Mouse (Mus musculus) bone marrow macrophage, adult 2 months (primary cell): ENCODE measurements at regions not wholly inside any gene's neighbourhood (a gene's known extent, or its start where the extent isn't known, plus 50 kb on each side); places are given as distances from the start of the nearest gene placed in this dataset.

Experiments
- H3K27ac ChIP-seq: 2 replicates; pipeline ENCODE4 v1.5.1; 2012; ENCODE audit warnings: low read depth, low read length; ENCODE audit not compliant: insufficient read depth
- H3K4me1 ChIP-seq: 2 replicates; pipeline ENCODE4 v1.6.1; 2012; ENCODE audit warnings: low read length; ENCODE audit not compliant: control insufficient read depth, insufficient read depth
- H3K4me3 ChIP-seq: 2 replicates; pipeline ENCODE4 v1.5.1; 2012; ENCODE audit warnings: mild to moderate bottlenecking, low read length, moderate library complexity; ENCODE audit not compliant: insufficient read depth
- CTCF ChIP-seq: IDR thresholded peaks from 2 replicates; pipeline ENCODE4 v1.5.1; 2012; ENCODE audit warnings: low read depth, mild to moderate bottlenecking, low read length, moderate library complexity
- POLR2A ChIP-seq: IDR thresholded peaks from 2 replicates; pipeline ENCODE4 v1.6.1; 2012; ENCODE audit warnings: mild to moderate bottlenecking, low read depth, low read length, borderline replicate concordance

DNA sequence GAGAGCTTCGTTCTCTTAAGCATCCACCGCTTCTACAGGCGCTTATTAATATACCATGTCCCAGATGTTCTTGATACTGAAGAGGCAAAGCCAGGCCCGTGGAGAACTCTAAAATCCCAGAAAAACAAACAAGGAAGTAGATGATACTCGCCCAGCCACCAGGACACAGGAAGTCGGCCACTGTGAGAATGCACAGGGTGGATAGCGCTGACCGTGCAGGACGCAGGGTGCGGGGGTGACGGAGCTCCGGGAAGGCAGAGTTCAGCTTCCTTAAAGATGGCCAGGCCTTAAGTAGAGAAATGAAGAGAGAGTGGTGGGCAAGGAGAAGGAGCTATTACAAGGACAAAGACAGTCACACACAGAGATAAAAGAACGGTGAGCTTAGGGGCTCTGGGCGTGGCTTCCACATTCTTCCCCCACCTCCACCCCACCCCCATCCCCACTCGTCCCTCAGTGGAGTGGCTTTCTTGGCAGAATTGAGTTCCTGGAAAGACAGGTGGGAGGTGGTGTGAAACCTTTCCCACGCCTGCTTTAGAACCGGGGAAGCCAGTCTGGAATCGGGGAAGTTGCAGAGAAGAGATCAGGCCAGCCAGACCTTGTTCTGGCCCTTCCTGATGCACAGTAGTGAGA lies 123.1 kb upstream of the Klf3 start:
- Histone ChIP-seq H3K4me1 (peaks cover 45% of the 10 kb centered on the region), H3K4me3 (no peak overlapping the region), H3K27ac (peak overlapping the region; percentile 64)
- TF ChIP-seq POLR2A (no peak), CTCF (no peak)

DNA sequence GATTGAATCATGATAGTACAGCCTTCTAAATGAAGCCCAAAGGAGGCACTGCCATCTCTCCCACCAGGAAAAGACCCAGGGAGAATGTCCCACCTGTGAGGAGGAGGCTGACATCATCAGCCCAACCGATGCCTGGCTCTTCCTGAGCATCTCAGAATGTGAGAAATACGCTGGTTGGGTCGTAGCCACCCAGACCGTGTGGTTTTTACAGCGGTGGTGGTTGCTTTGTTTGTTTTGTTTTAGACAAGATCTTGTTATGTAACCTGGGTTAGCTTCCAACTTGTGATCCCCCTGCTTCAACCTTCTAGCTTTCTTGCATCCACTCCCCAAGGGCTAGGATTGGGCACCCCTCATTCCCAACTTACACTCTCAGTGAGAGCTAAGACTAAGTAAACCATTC lies 122.0 kb upstream of the Klf3 start:
- TF ChIP-seq CTCF, result no peak
- no peak for TF ChIP-seq POLR2A
- H3K4me1 ChIP-seq, result peaks cover 36% of the 10 kb centered on the region
- no peak overlapping the region for H3K4me3 ChIP-seq
- no peak overlapping the region for H3K27ac ChIP-seq

DNA sequence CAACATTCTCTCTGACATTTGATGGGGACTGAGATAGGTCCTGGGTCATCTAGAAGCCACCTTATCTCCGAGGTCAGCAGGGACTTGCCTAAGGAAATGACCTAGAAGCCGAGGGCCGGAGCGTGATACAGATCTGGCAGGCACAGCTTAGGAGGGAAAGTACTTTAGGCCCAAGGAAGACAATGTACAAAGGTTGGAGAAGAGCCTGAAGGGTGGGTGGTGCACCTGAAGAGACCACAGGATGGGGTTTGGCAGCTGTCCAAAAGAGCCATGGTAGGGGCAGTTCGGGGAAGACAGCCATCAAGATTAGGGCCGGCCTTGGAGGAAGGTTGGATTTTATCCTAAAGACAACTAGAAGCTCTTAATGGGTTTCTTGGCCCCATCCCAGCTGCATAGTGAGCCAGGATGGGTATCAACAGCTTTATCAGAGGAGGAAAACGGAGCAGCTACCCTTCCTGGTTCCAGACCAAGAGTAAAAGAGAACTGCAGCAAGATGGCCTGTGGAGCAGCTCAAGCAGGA lies 120.8 kb upstream of the Klf3 start:
- TF ChIP-seq CTCF (no peak), POLR2A (no peak)
- peaks cover 32% of the 10 kb centered on the region for H3K4me1 ChIP-seq
- H3K4me3 ChIP-seq, result no peak overlapping the region
- no peak overlapping the region for H3K27ac ChIP-seq

DNA sequence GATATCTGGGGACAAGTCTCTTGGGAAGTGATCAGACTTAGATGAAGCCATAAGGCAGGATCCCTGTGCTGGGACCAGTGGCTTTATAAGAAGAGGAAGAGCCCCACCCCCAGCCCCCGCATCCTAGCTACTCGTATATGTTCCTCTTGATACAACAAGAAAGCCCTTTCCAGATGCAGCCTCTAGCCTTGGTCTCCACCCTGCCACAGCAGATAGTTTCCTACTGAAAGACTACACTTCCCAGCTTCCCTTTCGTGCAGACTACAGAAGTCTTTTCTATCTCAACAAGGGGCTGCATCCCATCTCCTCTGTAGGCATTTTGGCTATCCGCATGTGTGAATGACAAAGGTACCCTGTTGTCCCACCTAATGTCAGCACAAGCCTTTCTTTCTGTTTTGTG lies 119.8 kb upstream of the Klf3 start:
- TF ChIP-seq CTCF (no peak), POLR2A (no peak)
- H3K4me1 ChIP-seq, result peaks cover 23% of the 10 kb centered on the region
- no peak overlapping the region for H3K27ac ChIP-seq
- no peak overlapping the region for H3K4me3 ChIP-seq

DNA sequence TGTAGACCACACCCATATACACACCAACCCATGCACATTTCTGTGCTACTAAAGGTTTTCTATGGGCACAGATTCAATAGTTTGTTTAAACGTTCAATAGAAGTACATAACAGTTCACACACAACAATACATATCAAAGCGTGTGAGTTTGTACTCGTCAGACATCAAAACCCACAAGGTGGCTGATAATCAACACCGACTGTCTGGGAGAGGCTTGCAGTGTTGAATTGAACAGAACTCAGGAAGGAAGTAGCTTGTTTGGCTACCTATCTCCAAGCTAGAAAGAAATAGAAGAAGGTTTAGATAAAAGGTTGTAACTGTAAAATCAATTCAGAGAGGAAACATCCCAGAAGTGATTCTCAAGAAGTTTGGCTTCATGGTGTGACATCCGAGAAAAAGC lies 118.9 kb upstream of the Klf3 start:
- Histone ChIP-seq H3K4me1 (peaks cover 18% of the 10 kb centered on the region), H3K27ac (no peak overlapping the region), H3K4me3 (no peak overlapping the region)
- no peak for TF ChIP-seq CTCF
- no peak for TF ChIP-seq POLR2A

DNA sequence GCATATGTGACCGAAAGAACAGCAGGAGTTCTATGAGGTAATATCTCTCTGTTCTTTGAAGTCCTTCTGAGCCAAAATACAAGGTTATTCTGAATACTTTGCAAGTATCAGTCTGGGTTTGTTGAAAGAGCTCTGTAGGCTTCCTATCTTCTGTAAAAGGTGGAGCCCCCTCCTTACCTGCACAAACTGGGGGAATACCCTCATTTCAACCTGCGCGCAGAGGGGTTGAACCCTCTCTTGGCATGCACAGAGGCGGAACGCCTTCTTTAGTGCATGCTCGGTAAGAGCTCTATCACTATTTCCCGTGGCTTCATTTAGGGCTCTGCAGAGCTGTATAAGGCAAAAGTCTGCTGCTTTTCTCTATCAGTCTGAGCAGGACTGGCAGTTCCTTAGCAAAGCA lies 113.0 kb upstream of the Klf3 start:
- no peak overlapping the region for H3K4me3 ChIP-seq
- no peak overlapping the region for H3K27ac ChIP-seq
- no peak for TF ChIP-seq POLR2A
- TF ChIP-seq CTCF, result no peak
- no peaks in the 10 kb centered on the region for H3K4me1 ChIP-seq

DNA sequence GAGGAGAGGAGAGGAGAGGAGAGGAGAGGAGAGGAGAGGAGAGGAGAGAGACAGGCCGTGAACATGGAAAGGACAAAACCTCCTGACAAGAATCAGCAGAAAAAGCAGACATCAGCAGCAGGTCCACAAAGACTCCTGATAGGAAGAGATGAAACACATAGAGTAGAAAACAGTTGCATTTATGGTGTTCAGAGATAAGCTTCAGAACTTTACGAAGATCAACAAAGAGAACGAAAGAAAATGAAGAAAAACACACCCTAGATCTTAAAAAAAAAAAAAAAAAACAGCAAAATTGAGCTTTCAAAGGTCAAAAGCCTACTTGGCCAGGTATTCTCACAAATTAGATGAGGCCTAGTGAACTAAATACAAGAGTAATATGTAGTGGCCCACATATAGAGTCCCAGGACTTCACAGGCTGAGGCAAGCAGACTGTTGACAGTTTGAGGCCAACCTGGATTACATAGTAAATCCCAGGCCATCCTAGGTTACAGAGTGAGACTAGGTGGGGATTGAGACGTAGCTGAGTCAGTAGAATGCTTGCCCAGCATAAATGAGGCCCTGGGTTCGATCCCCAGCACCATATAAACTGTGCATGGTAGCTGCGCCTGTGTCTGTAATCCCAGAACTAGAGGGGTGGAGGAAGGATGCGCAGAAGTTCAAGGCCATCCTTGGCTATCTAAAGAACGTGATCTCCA lies 111.6 kb upstream of the Klf3 start:
- H3K4me1 ChIP-seq, result no peaks in the 10 kb centered on the region
- no peak for TF ChIP-seq CTCF
- H3K4me3 ChIP-seq, result no peak overlapping the region
- no peak overlapping the region for H3K27ac ChIP-seq

DNA sequence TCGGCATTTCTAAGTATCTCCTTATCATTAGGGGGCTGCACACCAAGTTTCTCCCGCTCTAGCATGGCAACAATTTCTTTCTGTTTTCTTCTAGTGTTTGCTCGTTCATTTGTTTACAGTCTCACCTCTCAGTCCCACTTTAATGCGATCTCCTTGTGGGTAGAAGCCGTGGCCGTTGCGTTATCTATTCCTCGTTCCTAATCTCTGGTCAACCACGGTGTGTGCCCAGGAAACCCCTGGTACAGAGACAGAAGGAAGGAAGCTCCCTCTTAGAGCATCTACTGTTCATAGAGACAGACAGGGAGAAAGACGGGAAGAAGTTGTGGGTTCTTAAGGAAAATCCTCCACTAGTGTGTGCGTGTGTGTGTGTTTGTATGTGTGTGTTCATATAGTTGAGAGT lies 110.9 kb upstream of the Klf3 start:
- no peaks in the 10 kb centered on the region for H3K4me1 ChIP-seq
- no peak for TF ChIP-seq CTCF
- no peak for TF ChIP-seq POLR2A
- no peak overlapping the region for H3K4me3 ChIP-seq
- no peak overlapping the region for H3K27ac ChIP-seq

DNA sequence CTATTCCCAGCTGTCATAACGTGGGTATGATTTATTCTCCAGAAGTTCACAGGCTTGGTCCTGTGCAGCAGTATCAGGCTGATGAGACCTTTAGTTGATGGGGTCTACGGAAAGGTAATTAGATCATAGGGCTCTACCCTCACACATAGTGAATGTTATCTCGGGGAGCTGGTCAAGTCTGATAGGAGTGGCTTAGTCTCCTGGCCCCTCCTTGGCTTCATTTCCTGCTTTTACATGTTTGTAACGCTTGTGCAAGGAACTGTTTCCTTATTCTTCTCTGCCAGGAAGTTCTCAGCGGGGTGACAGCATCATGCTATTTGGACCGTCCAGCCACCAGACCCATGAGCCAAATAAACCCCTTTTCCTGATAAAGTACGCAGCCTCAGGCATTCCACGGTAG lies 109.6 kb upstream of the Klf3 start:
- Histone ChIP-seq H3K27ac (no peak overlapping the region), H3K4me1 (no peaks in the 10 kb centered on the region), H3K4me3 (no peak overlapping the region)
- TF ChIP-seq POLR2A (no peak), CTCF (no peak)

DNA sequence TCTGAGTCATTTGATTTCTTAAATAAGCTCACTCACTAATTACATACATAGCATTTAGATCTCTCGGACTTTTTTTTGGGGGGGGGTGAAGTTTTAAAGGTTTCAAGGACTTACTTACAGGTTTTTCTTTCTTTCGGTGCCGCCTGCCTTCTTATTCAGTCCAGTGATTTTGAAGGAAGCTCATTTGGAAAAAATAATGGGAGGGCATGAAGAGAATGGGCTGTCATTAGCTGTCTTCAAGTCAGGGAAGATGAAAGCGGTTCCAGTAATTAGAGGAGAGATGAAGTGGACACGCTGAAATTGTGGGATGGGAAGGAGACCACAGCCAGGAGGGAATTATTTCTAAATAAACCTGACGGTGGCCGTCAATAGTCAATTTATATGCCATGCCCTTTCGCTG lies 108.6 kb upstream of the Klf3 start:
- Histone ChIP-seq H3K27ac (no peak overlapping the region), H3K4me1 (no peaks in the 10 kb centered on the region), H3K4me3 (no peak overlapping the region)
- TF ChIP-seq POLR2A (no peak), CTCF (no peak)

DNA sequence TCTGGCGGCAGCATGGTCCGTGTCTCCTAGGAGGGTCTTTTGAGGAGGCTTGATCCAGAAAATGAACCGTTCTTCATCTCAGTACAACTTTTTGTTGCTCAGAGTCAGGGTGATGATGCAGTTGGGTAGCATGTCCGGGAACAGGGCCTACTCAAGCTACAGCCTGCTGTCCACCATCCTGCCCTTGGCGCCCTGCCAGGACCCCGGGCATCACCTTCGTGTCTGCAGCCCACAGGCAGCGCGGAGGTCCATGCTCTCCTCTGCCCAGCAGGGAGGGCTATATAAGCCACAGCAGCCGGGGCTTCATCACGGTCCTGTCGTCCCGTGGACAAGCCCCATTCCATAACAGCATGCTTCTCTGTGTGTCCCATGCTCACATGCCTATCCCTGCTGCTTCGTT lies 107.1 kb upstream of the Klf3 start:
- peaks cover 2% of the 10 kb centered on the region for H3K4me1 ChIP-seq
- TF ChIP-seq POLR2A (no peak), CTCF (no peak)
- H3K4me3 ChIP-seq, result no peak overlapping the region
- no peak overlapping the region for H3K27ac ChIP-seq
